Mouse (Mus musculus): ENCODE data around the gene Prune2.

GRCm38 (mm10) chr19:16994260-16994659 lies 38.3 kb downstream of the Prune2 start:
- TF ChIP-seq CTCF (IDR thresholded peaks at IDR 0.05; ENCODE audit: extremely low read depth, insufficient read depth, insufficient read length, insufficient replicate concordance): no peak
- TF ChIP-seq POLR2A (IDR thresholded peaks at IDR 0.05; ENCODE audit: low read depth, low read length): no peak

Data from spleen, adult 2 months (tissue).